Mouse (Mus musculus) heart, embryonic 12.5 days (tissue): ENCODE data around the gene Car6. TPM values are rescaled to one million over a fixed set of nuclear protein-coding genes. Genes with fewer than 3 reads are reported as not detected.

Experiments used
- ATAC-seq: fragments of 200-750 bp; cut with Nextera tagmentation; 2 replicates; pipeline ENCODE4 v1.8.0; 2017; ENCODE audit warnings: moderate TSS enrichment, moderate library complexity; ENCODE audit not compliant: insufficient number of reproducible peaks, low FRiP score
- H3K27ac ChIP-seq: fragments of 300-500 bp; sonication (generic); 2 replicates; pipeline ENCODE4 v1.5.1; 2016; ENCODE audit warnings: mild to moderate bottlenecking, moderate library complexity; ENCODE audit not compliant: poor library complexity, severe bottlenecking
- H3K27me3 ChIP-seq: fragments of 300-500 bp; sonication (generic); replicated peaks from 2 replicates; pipeline ENCODE4 v1.6.1; 2016; ENCODE audit warnings: mild to moderate bottlenecking, moderate library complexity
- H3K36me3 ChIP-seq: fragments of 300-500 bp; sonication (generic); 2 replicates; pipeline ENCODE4 v1.6.1; 2016; ENCODE audit warnings: mild to moderate bottlenecking, moderate library complexity
- H3K4me1 ChIP-seq: fragments of 300-500 bp; sonication (generic); replicated peaks from 2 replicates; pipeline ENCODE4 v1.6.1; 2016; ENCODE audit warnings: mild to moderate bottlenecking
- H3K4me2 ChIP-seq: fragments of 300-500 bp; sonication (generic); 2 replicates; pipeline ENCODE4 v1.6.1; 2016; ENCODE audit warnings: mild to moderate bottlenecking, moderate library complexity
- H3K4me3 ChIP-seq: fragments of 300-500 bp; sonication (generic); 2 replicates; pipeline ENCODE4 v1.5.1; 2016; ENCODE audit warnings: mild to moderate bottlenecking
- H3K9ac ChIP-seq: fragments of 300-500 bp; sonication (generic); 2 replicates; pipeline ENCODE4 v1.6.1; 2016; ENCODE audit warnings: mild to moderate bottlenecking, moderate library complexity
- H3K9me3 ChIP-seq: fragments of 300-500 bp; sonication (generic); replicated peaks from 2 replicates; pipeline ENCODE4 v1.6.1; 2016; ENCODE audit warnings: mild to moderate bottlenecking, moderate library complexity
- WGBS: fragments of 180-500 bp; shearing (Covaris S2); methylation state at CpG from one replicate; pipeline ENCODE4 v1.1.7; 2016; 5-methylcytosine and 5-hydroxymethylcytosine counted together
- polyA plus RNA-seq: library from polyadenylated mRNA; unstranded; fragments of >200 nt; fragmentation: Nextera tagmentation; extraction: Ambion mirVana; gene quantifications from 2 replicates; pipeline ENCODE4 v1.2.1, GENCODE M21; 2016

Car6 gene
- polyA plus RNA-seq, 1 experiment from 2014 or later: not detected

- WGBS: 41% methylated on average over 7 of the region's 7 CpGs
- no peak overlapping the region for H3K4me3 ChIP-seq
- ATAC-seq: no peak
- H3K4me1 ChIP-seq: peaks cover 45% of the 10 kb centered on the region
- peak overlapping the region; percentile 41 for H3K27ac ChIP-seq
- H3K9ac ChIP-seq: no peak overlapping the region
- H3K9me3 ChIP-seq: no peaks in the 10 kb centered on the region
- H3K4me2 ChIP-seq: no peak overlapping the region
- H3K36me3 ChIP-seq: no peaks in the 10 kb centered on the region
- no peaks in the 10 kb centered on the region for H3K27me3 ChIP-seq
Measured at GRCm38 (mm10) chr4:150228581-150229348, 27.6 kb upstream of the Car6 start.

DNA sequence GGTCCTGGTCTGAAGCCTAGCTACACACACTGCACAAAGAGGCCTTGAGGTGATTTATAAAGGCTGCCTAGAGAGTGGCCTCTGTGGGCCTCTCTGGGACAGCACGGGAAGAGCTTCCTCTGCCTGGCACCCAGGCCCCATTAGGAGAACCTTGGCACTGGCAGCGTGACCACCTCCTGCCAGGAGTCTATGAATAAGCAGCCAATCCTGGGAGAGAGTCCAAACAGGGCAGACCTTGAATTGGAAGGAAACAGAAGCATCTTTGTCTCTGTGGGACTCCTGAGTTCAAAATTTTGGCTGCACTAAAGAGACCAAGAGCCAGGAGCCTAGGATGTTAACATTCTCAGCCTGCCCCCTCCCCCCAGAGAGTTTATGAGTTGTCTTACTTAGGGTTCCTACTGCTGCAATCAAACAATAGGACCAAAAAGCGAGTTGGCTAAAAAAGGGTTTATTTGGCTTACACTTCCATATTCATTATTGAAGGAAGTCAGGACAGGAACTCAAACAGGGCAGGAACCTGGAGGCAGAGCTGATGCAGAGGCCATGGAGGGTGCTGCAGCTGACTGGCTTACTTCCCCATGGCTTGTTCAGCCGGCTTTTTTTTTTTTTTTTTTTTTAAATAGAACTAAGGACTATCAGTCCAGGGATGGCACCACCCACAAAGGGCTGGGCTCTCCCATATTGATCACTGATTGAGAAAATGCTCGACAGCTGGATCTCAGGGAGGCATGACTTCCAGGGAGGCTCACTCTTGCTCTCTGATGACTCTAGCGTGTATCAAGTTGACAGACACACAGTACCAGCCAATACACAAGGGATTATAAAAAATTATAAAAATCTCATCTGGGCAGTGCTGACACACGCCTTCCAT lies 25.9 kb upstream of the Car6 start:
- Histone ChIP-seq H3K36me3 (no peaks in the 10 kb centered on the region), H3K9ac (no peak overlapping the region), H3K27me3 (no peaks in the 10 kb centered on the region), H3K4me2 (no peak overlapping the region), H3K9me3 (no peaks in the 10 kb centered on the region), H3K27ac (no peak overlapping the region), H3K4me1 (peaks cover 43% of the 10 kb centered on the region), H3K4me3 (no peak overlapping the region)
- ATAC-seq: no peak
- WGBS: 73% methylated on average over 7 of the region's 7 CpGs

GRCm38 (mm10) chr4:150225700-150226099 lies 24.6 kb upstream of the Car6 start:
- H3K27me3 ChIP-seq: 0 out of 2 replicates have a peak, but pooled peaks cover 5% of the 10 kb centered on the region
- no peak overlapping the region for H3K4me2 ChIP-seq
- H3K27ac ChIP-seq: no peak overlapping the region
- 83% methylated on average over 1 of the region's 1 CpGs for WGBS
- H3K9ac ChIP-seq: no peak overlapping the region
- no peaks in the 10 kb centered on the region for H3K9me3 ChIP-seq
- peaks cover 33% of the 10 kb centered on the region for H3K4me1 ChIP-seq
- no peaks in the 10 kb centered on the region for H3K36me3 ChIP-seq
- ATAC-seq: no peak
- no peak overlapping the region for H3K4me3 ChIP-seq

DNA sequence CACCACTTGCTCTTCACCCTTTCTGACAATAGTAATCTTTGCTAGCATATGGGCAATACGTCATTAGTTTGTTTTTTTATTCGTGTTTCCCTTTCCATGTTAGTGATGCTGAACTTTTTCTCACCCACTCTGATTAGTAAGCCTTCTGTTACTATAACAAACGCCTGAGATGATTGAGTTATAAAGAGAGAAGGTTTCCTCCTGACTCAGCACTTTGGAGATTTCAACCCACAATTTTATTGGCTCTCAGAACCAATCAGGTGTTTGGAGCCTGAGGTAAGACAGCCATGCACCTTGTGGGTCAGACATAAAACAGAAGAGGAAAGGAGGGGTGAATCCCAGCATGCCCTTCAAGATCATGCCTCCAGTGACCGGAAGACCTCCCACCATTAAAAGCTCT lies 22.7 kb upstream of the Car6 start:
- Histone ChIP-seq H3K9me3 (no peaks in the 10 kb centered on the region), H3K4me3 (no peak overlapping the region), H3K9ac (no peak overlapping the region), H3K4me2 (no peak overlapping the region), H3K27me3 (0 out of 2 replicates have a peak, but pooled peaks cover 5% of the 10 kb centered on the region), H3K4me1 (peaks cover 19% of the 10 kb centered on the region), H3K27ac (no peak overlapping the region), H3K36me3 (no peaks in the 10 kb centered on the region)
- WGBS: 82% methylated on average over 4 of the region's 4 CpGs
- ATAC-seq: no peak

DNA sequence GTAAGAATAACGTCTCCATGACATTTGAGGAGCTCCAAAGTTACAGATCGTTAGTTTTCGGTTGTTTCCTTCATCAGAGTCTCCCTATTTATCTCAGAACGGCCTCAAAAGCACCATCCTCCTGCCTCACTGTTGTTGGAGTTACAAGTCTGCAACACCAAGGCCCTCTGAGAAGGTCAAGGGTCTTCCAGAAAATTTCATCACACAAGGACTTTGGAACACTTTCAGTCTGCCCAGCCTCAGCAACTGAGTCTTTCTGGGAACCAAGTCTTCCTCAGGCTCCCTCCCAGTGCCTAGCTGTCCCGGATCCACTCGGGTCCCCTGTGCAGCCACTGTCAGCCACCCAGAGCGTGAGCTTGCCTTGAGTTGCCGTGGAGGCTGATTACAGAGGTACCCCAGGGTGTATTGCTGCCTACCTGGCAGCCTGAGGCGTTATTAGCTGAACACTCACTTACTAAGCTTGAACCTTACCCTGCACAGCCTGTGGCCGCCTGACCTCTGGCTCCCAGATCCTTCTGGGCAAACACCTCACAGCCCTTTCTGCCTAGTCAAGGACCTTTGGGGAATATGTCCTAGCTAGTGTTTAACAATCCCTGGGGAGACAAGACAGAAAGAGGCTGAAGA lies 20.0 kb upstream of the Car6 start:
- H3K27me3 ChIP-seq: 0 out of 2 replicates have a peak, but pooled peaks cover 5% of the 10 kb centered on the region
- peaks cover 8% of the 10 kb centered on the region for H3K4me1 ChIP-seq
- H3K9ac ChIP-seq: 0 out of 2 replicates have a peak overlapping the region, but pooled peaks have one; percentile 16
- H3K4me2 ChIP-seq: peak overlapping the region; percentile 58
- H3K4me3 ChIP-seq: no peak overlapping the region
- WGBS: 49% methylated on average over 10 of the region's 10 CpGs
- H3K27ac ChIP-seq: no peak overlapping the region
- H3K9me3 ChIP-seq: no peaks in the 10 kb centered on the region
- H3K36me3 ChIP-seq: no peaks in the 10 kb centered on the region
- no peak for ATAC-seq

- no peaks in the 10 kb centered on the region for H3K36me3 ChIP-seq
- H3K9me3 ChIP-seq: no peaks in the 10 kb centered on the region
- H3K4me1 ChIP-seq: peaks cover 8% of the 10 kb centered on the region
- ATAC-seq: peak; percentile 60; the same call in 1 of the 2 replicates
- WGBS: 14% methylated on average over 11 of the region's 11 CpGs
- H3K27ac ChIP-seq: no peak overlapping the region
- 0 out of 2 replicates have a peak, but pooled peaks cover 5% of the 10 kb centered on the region for H3K27me3 ChIP-seq
- H3K9ac ChIP-seq: 0 out of 2 replicates have a peak overlapping the region, but pooled peaks have one; percentile 16
- H3K4me2 ChIP-seq: peak overlapping the region; percentile 58
- H3K4me3 ChIP-seq: no peak overlapping the region
Measured at GRCm38 (mm10) chr4:150220584-150220983, 19.5 kb upstream of the Car6 start.

DNA sequence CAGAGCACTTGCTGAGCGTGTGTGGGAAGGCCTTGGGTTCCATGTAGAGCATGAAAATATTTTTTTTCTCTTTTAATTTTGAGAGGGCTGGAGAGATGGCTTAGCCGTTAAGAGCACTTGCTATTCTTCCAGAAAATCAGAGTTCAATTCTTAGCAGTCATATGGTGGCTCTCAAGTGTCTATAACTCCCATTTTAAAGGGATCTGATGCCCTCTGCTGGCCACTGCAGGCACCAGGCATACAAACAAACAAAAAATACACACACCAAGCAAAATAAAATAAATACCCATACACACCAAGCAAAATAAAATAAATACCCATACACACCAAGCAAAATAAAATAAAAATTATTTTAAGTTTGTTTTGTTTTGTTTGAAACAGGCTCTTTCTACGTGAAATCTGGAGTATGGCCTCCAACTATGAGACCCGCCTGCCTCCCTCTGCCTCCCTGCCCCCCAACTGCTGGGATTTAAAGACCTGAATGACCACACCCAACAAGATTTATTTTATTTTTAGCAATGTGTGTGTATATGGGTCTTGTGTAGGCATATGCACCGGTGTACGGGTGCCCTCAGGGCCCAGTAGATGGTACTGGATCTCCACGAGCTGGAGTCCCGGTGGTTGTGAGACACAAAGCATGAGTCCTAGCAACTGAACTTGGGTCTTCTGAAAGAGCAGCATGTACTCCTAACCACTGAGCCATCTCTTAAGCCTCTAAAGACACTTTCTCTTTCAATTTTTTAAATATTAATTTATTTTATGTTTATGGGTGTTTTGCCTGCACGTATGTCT lies 18.6 kb upstream of the Car6 start:
- Histone ChIP-seq H3K4me3 (no peak overlapping the region), H3K27ac (no peak overlapping the region), H3K4me1 (peaks cover 8% of the 10 kb centered on the region), H3K4me2 (no peak overlapping the region), H3K36me3 (no peaks in the 10 kb centered on the region), H3K9ac (no peak overlapping the region), H3K9me3 (no peaks in the 10 kb centered on the region), H3K27me3 (0 out of 2 replicates have a peak, but pooled peaks cover 5% of the 10 kb centered on the region)
- ATAC-seq: no peak
- WGBS: 72% methylated on average over 9 of the region's 9 CpGs

DNA sequence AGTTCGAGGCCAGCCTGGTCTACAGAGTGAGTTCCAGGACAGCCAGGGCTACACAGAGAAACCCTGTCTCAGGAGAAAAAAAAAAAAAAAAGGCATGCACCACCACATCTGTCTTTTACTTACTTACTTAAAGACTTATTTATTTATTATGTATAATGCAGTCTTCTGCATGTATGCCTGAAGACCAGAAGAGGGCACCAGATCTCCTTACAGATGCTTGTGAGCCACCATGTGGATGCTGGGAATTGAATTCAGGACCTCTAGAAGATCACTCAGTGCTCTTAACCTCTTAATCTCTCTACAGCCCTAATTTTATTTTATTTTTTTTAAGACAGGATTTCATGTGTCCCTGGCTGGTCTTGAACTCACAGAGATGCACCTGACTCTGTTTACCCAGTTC lies 16.8 kb upstream of the Car6 start:
- no peak for ATAC-seq
- 0 out of 2 replicates have a peak, but pooled peaks cover 5% of the 10 kb centered on the region for H3K27me3 ChIP-seq
- H3K4me2 ChIP-seq: no peak overlapping the region
- peaks cover 10% of the 10 kb centered on the region for H3K4me1 ChIP-seq
- WGBS: 80% methylated on average over 1 of the region's 1 CpGs
- no peak overlapping the region for H3K4me3 ChIP-seq
- no peak overlapping the region for H3K9ac ChIP-seq
- H3K27ac ChIP-seq: no peak overlapping the region
- no peaks in the 10 kb centered on the region for H3K36me3 ChIP-seq
- no peaks in the 10 kb centered on the region for H3K9me3 ChIP-seq

DNA sequence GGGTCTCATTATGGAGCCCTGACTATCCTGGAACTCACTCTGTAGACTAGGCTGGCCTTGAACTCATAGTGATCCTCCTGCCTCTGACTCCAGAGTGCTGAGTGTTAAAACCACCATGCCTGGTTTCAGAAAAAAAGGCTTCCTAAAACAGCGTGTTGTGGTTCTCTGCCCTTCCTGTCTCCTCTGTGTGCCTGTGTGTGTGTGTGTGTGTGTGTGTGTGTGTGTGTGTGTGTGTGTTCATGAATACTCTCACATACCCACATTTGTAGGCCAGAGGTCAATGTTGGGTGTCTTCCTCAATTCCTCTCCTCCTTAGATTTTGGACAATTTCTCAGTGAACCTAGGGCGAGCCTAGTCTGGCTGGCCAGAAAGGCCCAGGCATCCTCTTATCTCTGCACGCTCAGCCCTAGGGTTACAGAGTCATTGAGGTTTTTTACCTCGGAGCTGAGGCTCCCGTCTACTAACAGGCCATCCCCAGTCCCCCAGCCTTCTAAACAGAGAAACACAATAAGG lies 16.0 kb upstream of the Car6 start:
- no peaks in the 10 kb centered on the region for H3K36me3 ChIP-seq
- 39% methylated on average over 5 of the region's 5 CpGs for WGBS
- H3K27me3 ChIP-seq: 0 out of 2 replicates have a peak, but pooled peaks cover 5% of the 10 kb centered on the region
- H3K4me3 ChIP-seq: no peak overlapping the region
- H3K27ac ChIP-seq: no peak overlapping the region
- H3K4me2 ChIP-seq: no peak overlapping the region
- peaks cover 17% of the 10 kb centered on the region for H3K4me1 ChIP-seq
- H3K9me3 ChIP-seq: no peaks in the 10 kb centered on the region
- no peak for ATAC-seq
- no peak overlapping the region for H3K9ac ChIP-seq

DNA sequence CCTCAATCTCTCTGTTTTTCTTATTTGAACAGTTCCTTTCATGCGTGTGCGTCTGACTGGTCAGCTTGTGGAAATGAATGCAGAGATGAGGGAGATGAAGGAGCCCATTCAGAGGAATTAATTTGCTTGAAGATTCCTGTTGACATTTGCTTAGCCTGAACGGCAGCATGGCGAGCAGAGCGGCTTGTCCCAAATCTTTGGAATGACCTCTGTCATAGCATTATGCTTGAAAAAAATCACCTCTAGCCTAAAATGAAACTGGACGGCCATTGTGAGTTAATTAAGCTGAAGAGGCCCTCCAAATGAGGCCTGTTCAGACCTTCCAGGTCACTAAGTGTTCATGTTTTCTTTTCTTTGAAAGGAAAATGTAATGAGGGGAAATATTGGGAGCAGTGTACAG lies 15.3 kb upstream of the Car6 start:
- no peak overlapping the region for H3K27ac ChIP-seq
- H3K9ac ChIP-seq: no peak overlapping the region
- no peaks in the 10 kb centered on the region for H3K36me3 ChIP-seq
- WGBS: 82% methylated on average over 6 of the region's 6 CpGs
- H3K4me1 ChIP-seq: peaks cover 17% of the 10 kb centered on the region
- no peak overlapping the region for H3K4me2 ChIP-seq
- H3K4me3 ChIP-seq: no peak overlapping the region
- no peaks in the 10 kb centered on the region for H3K9me3 ChIP-seq
- no peak for ATAC-seq
- H3K27me3 ChIP-seq: 0 out of 2 replicates have a peak, but pooled peaks cover 4% of the 10 kb centered on the region
